Mouse (Mus musculus): ENCODE measurements at regions not wholly inside any gene's neighbourhood (a gene's known extent, or its start where the extent isn't known, plus 50 kb on each side); places are given as distances from the start of the nearest gene placed in this dataset.

DNA sequence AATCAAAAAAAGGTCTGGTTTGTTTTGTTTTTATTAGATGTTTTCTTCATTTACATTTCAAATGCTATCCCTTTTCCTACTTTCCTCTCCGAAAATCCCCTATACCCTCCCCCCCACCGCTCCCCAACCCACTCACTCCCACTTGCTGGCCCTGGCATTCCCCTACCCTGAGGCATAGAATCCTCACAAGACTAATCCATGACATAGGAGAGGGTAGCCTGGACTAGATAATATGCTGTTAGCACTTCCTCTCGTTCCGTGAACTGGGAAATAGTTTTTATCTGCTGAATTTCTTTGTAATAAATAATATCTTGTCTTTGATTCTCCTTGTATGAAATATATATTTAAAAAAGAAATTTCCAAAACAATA, 151.4 kb upstream of the Rag2 start:
- intact Hi-C loops (cut with DNase I): loop anchor here (5.0 kb wide), 1 partner anchor 54 kb away; no protein-coding TSS in a partner anchor
- no peak for DNase-seq (ENCODE audit: extremely low spot score in 1 of 2, low spot score in 2 of 2)
- TF ChIP-seq CTCF (IDR thresholded peaks at IDR 0.05): no peak
- H3K4me3 ChIP-seq: no peak overlapping the region
- no peak overlapping the region for H3K27ac ChIP-seq

GRCm38 (mm10) chr2:101476862-101477261, 147.7 kb upstream of the Rag2 start:
- intact Hi-C loops (cut with DNase I): no loop called here
- Histone ChIP-seq H3K4me3 (no peak overlapping the region), H3K27ac (no peak overlapping the region)
- DNase-seq (ENCODE audit: extremely low spot score in 1 of 2, low spot score in 2 of 2): no peak
- no peak for TF ChIP-seq CTCF (IDR thresholded peaks at IDR 0.05)

DNA sequence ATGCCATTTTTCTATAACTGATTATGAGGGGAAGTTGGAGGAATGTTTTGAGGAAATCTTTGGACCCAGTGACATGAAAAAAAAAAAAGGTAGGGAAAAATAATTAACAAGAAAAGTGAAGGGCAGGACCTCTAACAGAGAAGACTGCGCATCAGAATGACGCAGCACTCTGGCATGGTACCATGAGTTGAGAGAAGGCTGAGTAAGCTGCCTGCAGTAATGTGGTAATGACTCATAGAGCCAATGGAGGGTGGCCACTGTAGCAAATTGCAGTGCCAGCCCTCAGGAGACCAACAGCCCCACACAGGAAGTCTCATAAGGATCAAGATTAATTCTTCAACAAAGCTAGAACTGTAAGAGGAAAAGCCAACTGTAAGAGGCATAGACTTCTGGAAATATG, 134.3 kb upstream of the Rag2 start:
- no peak for TF ChIP-seq CTCF (IDR thresholded peaks at IDR 0.05)
- H3K4me3 ChIP-seq: no peak overlapping the region
- H3K27ac ChIP-seq: no peak overlapping the region
- intact Hi-C loops (cut with DNase I): no loop called here
- DNase-seq (ENCODE audit: extremely low spot score in 1 of 2, low spot score in 2 of 2): no peak

- intact Hi-C loops (cut with DNase I): no loop called here
- H3K4me3 ChIP-seq: no peak overlapping the region
- no peak for DNase-seq (ENCODE audit: extremely low spot score in 1 of 2, low spot score in 2 of 2)
- no peak for TF ChIP-seq CTCF (IDR thresholded peaks at IDR 0.05)
- no peak overlapping the region for H3K27ac ChIP-seq
These were observed 132.8 kb upstream of the Rag2 start for GRCm38 (mm10) chr2:101491762-101492161.

DNA sequence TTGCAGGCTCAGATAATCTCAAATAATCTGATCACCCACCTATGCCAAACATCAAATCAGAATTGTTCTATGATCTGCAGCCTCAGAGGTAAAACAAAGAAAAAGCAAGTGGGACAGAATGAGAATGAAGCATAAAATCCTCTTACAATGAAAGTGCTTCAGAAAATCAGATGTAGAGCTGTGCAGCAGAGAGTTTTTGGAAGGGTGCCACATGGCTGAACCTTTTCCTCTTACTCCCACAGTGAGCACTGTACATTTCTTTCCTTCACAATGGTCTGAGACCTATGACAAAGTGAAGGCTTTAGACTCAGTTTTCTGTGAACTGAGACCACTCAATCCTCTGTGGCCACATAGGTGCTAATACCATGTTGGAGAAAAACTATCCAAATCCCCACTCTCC, 116.4 kb upstream of the Rag2 start:
- intact Hi-C loops (cut with DNase I): no loop called here
- DNase-seq (ENCODE audit: extremely low spot score in 1 of 2, low spot score in 2 of 2): no peak
- no peak overlapping the region for H3K27ac ChIP-seq
- H3K4me3 ChIP-seq: no peak overlapping the region
- no peak for TF ChIP-seq CTCF (IDR thresholded peaks at IDR 0.05)
